Mouse (Mus musculus): ENCODE measurements at regions not wholly inside any gene's neighbourhood (a gene's known extent, or its start where the extent isn't known, plus 50 kb on each side); places are given as distances from the start of the nearest gene placed in this dataset.
A peak's percentile ranks its signal among the peaks of the same experiment; 100 is the strongest.

- peak in 1 of 2 experiments; percentile 25 for DNase-seq
These were observed 373.2 kb upstream of the Gm21477 start for GRCm38 (mm10) chrY:86743391-86743790.
